Mouse (Mus musculus): ENCODE measurements at regions not wholly inside any gene's neighbourhood (a gene's known extent, or its start where the extent isn't known, plus 50 kb on each side); places are given as distances from the start of the nearest gene placed in this dataset.

DNA sequence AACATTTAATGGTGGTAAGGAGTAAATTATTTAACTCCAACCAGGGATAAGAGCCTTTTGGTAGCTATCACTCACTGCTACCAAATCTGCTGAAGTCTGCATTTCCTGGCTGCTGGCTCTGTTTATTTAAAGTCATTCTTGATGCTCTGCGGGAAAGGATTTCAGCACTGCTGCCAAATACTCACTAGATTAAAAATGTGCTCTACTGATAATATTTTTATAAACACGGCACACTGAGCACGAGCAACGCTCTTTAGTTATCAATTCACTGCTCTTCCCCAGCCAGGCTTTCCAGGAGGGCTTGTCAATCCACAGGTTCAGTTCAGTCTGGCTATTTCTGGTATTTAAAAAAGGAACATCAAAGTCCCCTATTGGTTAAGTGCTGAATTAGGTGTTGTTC lies 591.3 kb upstream of the Cited2 start:
- Histone ChIP-seq H3K9ac (no peak overlapping the region), H3K36me3 (replicated peaks) (no peaks in the 10 kb centered on the region), H3K4me3 (replicated peaks) (no peak overlapping the region), H3K4me1 (no peaks in the 10 kb centered on the region), H3K27me3 (no peaks in the 10 kb centered on the region), H3K4me2 (no peak overlapping the region), H3K9me3 (no peaks in the 10 kb centered on the region), H3K27ac (no peak overlapping the region)
- WGBS: 80% methylated on average over 4 of the region's 4 CpGs
- ATAC-seq (ENCODE audit: low FRiP score): no peak

DNA sequence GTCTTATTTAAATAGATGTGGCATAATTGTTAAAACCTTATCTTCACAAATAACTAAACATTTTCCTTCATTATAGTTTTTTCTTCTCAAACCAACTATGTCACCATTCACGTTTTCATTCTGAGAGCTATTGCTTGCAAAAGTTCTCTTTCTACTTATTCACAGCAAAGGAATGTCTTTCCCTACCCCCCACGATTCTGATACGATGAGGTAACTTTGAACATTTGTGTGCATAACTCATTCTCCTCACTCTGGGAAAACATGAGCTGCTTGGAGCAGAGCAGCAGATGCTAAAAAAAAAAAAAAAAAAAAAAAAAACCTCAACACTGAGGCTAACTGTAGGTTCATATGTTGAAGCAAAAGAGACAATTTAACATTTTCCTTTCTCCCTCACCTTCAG lies 547.6 kb upstream of the Cited2 start:
- Histone ChIP-seq H3K4me3 (replicated peaks) (no peak overlapping the region), H3K27me3 (no peaks in the 10 kb centered on the region; the same call in 1 of the 2 replicates), H3K36me3 (replicated peaks) (no peaks in the 10 kb centered on the region), H3K4me2 (no peak overlapping the region), H3K9ac (no peak overlapping the region), H3K9me3 (no peaks in the 10 kb centered on the region), H3K27ac (no peak overlapping the region), H3K4me1 (peaks cover 12% of the 10 kb centered on the region)
- WGBS: 55% methylated on average over 3 of the region's 3 CpGs
- ATAC-seq (ENCODE audit: low FRiP score): no peak

DNA sequence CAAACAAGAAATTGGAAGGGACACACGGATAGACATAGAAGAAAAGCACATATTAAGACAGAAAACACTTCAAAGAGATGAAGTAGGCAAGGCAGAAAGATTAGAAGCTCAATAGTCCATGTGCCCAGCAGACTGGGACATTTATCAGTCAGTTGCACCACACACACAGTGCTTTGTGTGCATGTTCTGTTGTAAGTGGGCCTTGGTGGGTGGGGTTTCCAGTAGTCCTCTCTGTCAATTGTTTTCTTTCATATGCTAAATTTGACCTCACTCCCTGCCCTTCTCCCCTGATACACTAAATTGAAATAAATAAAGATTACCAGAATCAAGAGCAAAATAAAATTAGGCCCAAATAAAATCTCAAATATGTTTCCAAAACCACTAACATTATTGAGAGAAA lies 546.0 kb upstream of the Cited2 start:
- Histone ChIP-seq H3K4me1 (peaks cover 12% of the 10 kb centered on the region), H3K4me2 (no peak overlapping the region), H3K4me3 (replicated peaks) (no peak overlapping the region), H3K36me3 (replicated peaks) (no peaks in the 10 kb centered on the region), H3K9ac (no peak overlapping the region), H3K27me3 (no peaks in the 10 kb centered on the region; the same call in 1 of the 2 replicates), H3K27ac (no peak overlapping the region), H3K9me3 (no peaks in the 10 kb centered on the region)
- ATAC-seq (ENCODE audit: low FRiP score): no peak
- WGBS: 25% methylated on average over 1 of the region's 1 CpGs

DNA sequence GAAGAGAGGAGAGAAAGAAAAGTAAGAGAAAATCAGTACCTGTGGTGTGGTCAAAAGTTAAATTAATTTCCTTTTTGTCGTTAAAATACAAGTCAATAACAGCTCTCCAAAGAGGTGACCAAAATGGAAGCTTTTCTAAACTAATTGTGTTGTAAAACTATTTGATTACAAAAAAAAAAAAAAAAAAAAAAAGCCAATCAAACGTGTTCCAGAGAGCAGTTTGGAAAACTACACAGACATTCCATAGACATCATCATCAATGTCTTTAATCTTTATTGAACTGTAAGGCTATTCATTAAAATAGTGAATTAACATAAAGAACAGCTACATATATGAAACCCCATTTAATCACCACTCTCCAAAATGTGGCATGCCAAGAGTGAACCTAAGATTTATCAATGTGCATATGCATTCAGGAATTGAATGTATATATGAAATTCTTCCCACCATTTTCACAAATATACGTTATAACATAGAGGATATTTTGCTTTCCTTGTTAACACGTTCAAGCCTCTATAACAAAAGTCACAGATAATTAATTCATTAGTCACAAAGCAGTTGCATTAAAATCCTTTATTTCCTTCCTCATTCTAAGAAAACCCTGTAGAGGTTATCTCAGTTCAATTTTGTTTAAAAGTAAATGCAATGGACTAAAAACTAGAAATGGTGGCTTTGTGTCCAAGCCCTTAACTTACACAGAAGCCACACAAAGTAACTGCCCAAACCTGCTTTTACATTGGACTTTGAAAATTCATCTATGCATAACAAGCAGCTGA lies 545.3 kb upstream of the Cited2 start:
- no peak overlapping the region for H3K4me3 ChIP-seq (replicated peaks)
- H3K9ac ChIP-seq: no peak overlapping the region
- H3K4me1 ChIP-seq: peaks cover 12% of the 10 kb centered on the region
- WGBS: 54% methylated on average over 4 of the region's 4 CpGs
- no peak overlapping the region for H3K27ac ChIP-seq
- ATAC-seq (ENCODE audit: low FRiP score): no peak
- H3K9me3 ChIP-seq: no peaks in the 10 kb centered on the region
- no peak overlapping the region for H3K4me2 ChIP-seq
- H3K27me3 ChIP-seq: no peaks in the 10 kb centered on the region; the same call in 1 of the 2 replicates
- H3K36me3 ChIP-seq (replicated peaks): no peaks in the 10 kb centered on the region

DNA sequence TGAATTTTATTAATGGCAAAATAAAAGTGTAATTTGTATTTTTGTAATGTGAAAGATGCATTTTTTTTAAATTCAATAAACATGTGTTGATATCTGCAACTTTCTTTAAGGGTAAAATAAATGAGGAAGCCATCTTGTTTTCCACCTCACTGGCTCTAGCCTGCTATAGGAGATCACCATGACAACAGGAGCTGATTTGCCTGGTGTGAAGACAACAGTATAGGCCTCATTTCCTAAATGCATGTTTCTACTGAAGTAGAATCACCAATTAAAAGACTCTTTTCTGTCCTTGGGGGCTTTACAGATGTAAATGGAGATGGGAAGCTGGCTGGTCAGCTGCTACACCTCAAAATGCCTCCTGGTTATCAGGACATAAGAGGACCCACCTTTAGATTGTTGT lies 544.4 kb upstream of the Cited2 start:
- Histone ChIP-seq H3K36me3 (replicated peaks) (no peaks in the 10 kb centered on the region), H3K9ac (no peak overlapping the region), H3K27me3 (no peaks in the 10 kb centered on the region; the same call in 1 of the 2 replicates), H3K27ac (no peak overlapping the region), H3K9me3 (no peaks in the 10 kb centered on the region), H3K4me3 (replicated peaks) (no peak overlapping the region), H3K4me2 (no peak overlapping the region), H3K4me1 (peaks cover 12% of the 10 kb centered on the region)
- ATAC-seq (ENCODE audit: low FRiP score): peak; percentile 88; the same call in 1 of the 2 replicates

DNA sequence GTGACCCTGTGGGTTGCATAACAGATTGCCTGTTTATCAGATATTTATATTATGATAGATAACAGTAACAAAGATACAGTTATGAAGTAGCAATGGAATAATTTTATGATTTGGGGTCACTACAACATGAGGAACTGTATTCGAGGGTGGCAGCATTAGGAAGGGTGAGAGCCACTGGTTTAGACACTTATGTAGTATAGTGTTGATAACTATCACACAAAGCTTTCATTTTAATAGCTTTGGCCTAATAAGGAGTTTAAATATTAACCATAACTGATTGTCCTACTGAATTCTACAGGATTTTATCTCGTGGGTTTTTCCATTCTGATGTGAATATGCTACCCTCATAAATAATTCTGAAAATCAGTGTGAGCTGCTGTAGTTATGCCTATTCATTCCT lies 538.6 kb upstream of the Cited2 start:
- WGBS: 67% methylated on average over 2 of the region's 2 CpGs
- ATAC-seq (ENCODE audit: low FRiP score): no peak
- Histone ChIP-seq H3K9me3 (no peaks in the 10 kb centered on the region), H3K27ac (no peak overlapping the region), H3K4me2 (no peak overlapping the region), H3K36me3 (replicated peaks) (no peaks in the 10 kb centered on the region), H3K4me1 (no peaks in the 10 kb centered on the region), H3K27me3 (no peaks in the 10 kb centered on the region), H3K4me3 (replicated peaks) (no peak overlapping the region), H3K9ac (no peak overlapping the region)

DNA sequence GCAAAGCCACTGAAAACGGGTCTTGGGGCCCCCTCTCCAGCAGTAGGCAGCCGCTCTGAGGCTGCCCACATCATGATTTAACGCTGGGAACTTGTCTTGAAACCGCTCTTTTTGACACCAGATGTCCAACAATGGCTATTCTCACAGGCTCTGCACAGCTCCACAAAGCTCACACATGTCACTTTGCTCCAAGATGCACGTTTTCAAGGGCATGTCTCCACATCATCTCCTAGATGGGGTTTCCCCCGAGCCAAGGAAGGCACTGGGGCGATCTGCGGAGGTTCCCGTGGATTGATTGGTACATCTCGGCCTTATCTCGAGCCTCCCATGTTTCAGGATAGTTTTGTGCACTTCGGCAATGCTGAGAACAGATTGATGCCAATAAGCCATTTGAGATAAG lies 526.8 kb upstream of the Cited2 start:
- Histone ChIP-seq H3K4me1 (peaks cover 4% of the 10 kb centered on the region; the same call in 1 of the 2 replicates), H3K9me3 (no peaks in the 10 kb centered on the region), H3K4me2 (no peak overlapping the region), H3K4me3 (replicated peaks) (no peak overlapping the region), H3K36me3 (replicated peaks) (no peaks in the 10 kb centered on the region), H3K27me3 (0 out of 2 replicates have a peak, but pooled peaks cover 8% of the 10 kb centered on the region), H3K27ac (no peak overlapping the region), H3K9ac (no peak overlapping the region)
- WGBS: 78% methylated on average over 12 of the region's 12 CpGs
- ATAC-seq (ENCODE audit: low FRiP score): no peak

DNA sequence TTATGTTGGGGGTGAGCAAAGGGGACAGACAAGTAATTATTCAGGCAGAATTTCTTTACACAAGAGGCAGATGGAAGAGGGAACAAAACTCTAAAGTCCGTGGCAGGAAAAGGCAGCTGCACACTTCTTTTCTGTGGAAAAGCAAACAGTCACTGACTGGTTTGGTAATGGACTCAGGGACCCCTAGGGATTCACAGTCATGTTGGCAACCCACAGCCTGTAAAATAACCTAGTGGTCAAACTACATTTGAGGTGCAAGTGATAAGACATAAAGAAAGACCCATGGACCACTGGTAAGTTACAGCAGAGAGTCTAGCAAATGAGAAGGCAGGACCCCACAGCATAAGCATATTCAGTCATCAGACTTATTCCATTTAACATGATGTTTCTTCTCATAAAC lies 526.4 kb upstream of the Cited2 start:
- no peak overlapping the region for H3K27ac ChIP-seq
- no peaks in the 10 kb centered on the region for H3K9me3 ChIP-seq
- no peak overlapping the region for H3K4me3 ChIP-seq (replicated peaks)
- WGBS: 50% methylated on average over 1 of the region's 1 CpGs
- H3K9ac ChIP-seq: no peak overlapping the region
- H3K4me1 ChIP-seq: peaks cover 4% of the 10 kb centered on the region; the same call in 1 of the 2 replicates
- H3K36me3 ChIP-seq (replicated peaks): no peaks in the 10 kb centered on the region
- H3K4me2 ChIP-seq: no peak overlapping the region
- ATAC-seq (ENCODE audit: low FRiP score): no peak
- peaks cover 11% of the 10 kb centered on the region; the same call in 1 of the 2 replicates for H3K27me3 ChIP-seq

DNA sequence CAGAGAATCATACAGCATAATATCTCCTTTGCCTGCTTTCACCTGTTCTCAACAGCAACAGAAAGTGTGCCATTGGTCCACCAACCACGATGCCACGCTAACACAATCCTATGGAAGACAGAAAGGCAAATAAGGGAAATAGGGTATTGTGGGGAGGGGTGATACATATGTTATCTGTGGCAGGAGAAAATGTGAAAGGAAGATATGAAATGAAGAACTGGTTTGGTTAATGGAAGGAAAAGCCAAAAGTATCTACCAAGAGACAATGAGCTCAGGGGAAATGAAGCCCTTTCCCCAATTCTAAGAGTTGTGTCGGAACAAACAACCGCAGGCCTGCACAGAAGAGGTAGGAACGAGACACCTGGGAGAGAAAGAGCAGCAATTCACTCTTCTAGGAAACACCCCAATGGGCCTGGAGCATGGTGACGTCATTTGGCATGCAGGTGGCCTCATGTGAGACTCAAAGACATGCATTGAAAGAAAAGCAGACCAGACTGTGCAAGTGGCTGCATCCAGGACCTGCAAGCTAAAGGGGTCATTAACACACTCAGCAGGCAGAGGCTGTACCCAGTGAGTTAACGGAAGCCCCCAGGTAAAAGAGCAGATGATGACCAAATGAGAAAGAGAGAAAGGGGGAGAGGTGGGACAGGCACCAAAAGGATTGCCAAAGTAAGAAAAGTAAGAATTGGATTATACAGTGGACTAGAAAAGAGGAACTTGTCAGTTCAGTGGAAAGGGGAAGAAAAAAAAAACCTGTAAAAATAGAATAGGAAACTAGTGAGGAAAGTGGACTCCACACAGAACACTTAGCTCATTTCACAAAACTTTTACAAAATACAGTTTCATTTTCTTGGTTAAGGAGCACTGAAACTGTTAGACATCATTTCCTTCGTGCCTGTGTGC lies 522.2 kb upstream of the Cited2 start:
- Histone ChIP-seq H3K9ac (no peak overlapping the region), H3K27me3 (peaks cover 11% of the 10 kb centered on the region; the same call in 1 of the 2 replicates), H3K4me2 (no peak overlapping the region), H3K36me3 (replicated peaks) (no peaks in the 10 kb centered on the region), H3K9me3 (no peaks in the 10 kb centered on the region), H3K4me1 (peaks cover 20% of the 10 kb centered on the region), H3K27ac (no peak overlapping the region), H3K4me3 (replicated peaks) (no peak overlapping the region)
- no peak for ATAC-seq (ENCODE audit: low FRiP score)
- WGBS: 68% methylated on average over 8 of the region's 8 CpGs

DNA sequence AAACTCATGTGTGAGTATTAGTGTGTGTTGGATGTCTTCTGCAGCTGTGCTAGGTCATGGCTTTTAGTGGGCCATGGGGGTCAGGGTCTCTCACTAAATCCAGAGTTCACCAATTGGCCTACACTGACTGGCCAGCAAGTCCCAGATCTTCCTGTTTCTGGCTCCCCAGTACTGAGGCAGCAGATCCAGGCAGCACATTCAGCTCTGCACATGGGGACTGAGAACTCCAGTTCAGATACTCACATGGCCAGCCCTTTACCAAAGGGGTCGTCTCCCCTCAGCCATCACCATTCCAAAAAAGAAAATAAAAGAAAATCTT lies 521.6 kb upstream of the Cited2 start:
- ATAC-seq (ENCODE audit: low FRiP score): no peak
- no peak overlapping the region for H3K27ac ChIP-seq
- no peaks in the 10 kb centered on the region for H3K36me3 ChIP-seq (replicated peaks)
- no peak overlapping the region for H3K4me2 ChIP-seq
- no peak overlapping the region for H3K4me3 ChIP-seq (replicated peaks)
- peaks cover 11% of the 10 kb centered on the region; the same call in 1 of the 2 replicates for H3K27me3 ChIP-seq
- 77% methylated on average over 1 of the region's 1 CpGs for WGBS
- H3K4me1 ChIP-seq: peaks cover 20% of the 10 kb centered on the region
- H3K9me3 ChIP-seq: no peaks in the 10 kb centered on the region
- no peak overlapping the region for H3K9ac ChIP-seq

DNA sequence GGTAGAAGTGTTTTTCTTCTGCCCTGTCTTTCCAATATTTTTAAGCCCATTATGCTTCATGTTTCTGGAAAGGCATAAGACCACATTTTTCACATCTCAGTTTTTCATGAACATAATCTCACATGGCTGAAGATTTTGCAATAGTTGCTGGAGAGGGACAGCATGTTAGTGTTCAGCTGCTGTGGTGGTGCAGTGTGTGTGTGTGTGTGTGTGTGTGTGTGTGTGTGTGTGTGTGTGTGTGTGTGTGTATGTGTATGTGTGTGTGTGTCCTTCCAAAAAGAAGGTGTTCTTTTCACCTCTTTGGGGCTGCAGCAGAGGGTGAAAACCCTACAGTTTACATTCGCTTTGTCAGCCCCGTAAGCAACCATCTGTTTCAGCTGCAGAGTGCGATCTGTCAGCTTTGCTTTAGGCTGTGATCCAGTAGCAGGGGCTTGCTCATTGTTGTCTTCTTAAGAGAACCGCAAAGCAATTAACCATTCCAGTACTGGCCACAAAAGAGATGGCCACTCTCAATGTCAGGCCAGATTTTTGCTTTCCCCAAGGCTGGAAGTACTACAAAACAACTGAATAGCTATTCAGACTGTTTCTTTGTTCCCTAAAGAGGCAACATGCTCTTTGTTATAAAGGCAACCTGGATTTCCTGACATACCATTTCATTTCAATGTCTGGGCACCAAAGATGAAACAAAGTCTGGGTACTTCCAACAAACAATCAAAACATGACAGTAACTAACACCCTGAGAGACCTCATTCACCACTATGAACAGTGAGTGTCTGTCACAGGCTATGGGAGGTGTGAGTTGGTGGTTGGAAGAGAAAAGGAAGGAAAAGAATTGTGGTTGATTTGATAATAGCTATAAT lies 520.2 kb upstream of the Cited2 start:
- 3% methylated on average over 4 of the region's 4 CpGs for WGBS
- H3K9ac ChIP-seq: peak overlapping the region; percentile 7; the same call in 1 of the 2 replicates
- H3K4me2 ChIP-seq: 0 out of 2 replicates have a peak overlapping the region, but pooled peaks have one; percentile 10
- peaks cover 20% of the 10 kb centered on the region for H3K4me1 ChIP-seq
- no peaks in the 10 kb centered on the region for H3K9me3 ChIP-seq
- no peak overlapping the region for H3K4me3 ChIP-seq (replicated peaks)
- H3K36me3 ChIP-seq (replicated peaks): no peaks in the 10 kb centered on the region
- H3K27ac ChIP-seq: peak overlapping the region; percentile 64
- peaks cover 11% of the 10 kb centered on the region; the same call in 1 of the 2 replicates for H3K27me3 ChIP-seq
- peak; percentile 87 for ATAC-seq (ENCODE audit: low FRiP score)
